Mouse (Mus musculus) heart, postnatal 0 days (tissue): ENCODE results near the gene Ly6g6f.

Experiments
- CTCF ChIP-seq: IDR thresholded peaks from 2 replicates; pipeline ENCODE4 v1.5.1; 2016; ENCODE audit warnings: antibody characterized with exemption, control low read depth, low read depth
- EP300 ChIP-seq: IDR thresholded peaks from 2 replicates; pipeline ENCODE4 v1.6.1; 2016; ENCODE audit warnings: antibody characterized with exemption, low read depth

DNA sequence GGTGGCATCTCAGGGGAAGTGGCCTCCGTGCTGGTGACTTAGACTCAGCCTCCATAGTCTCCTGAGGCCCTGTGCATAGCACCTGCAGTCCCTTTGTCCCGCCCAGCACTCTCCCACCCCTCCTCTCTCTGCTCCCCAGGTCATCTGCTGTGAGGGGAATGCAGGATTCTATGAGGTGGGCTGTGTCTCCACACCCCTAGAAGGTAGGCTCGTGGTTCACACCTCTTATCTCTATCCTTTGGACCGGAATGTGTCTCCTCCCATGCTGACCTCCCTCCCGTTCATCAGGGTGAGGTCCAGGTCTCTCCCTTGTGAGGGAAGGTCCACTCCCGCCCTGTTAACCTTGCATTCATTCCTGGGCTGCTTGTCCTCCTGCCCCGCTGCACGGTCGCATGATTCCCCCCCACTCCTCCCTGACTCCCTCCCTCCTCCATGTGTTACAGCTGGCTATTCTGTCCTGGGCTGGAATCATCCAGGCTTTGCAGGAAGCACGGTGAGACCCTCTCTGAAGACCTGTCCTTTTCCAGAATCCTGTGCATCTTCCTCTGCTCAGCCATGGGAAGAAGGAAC lies 14.9 kb upstream of the Ly6g6f start:
- TF ChIP-seq CTCF: no peak
- TF ChIP-seq EP300: no peak
